Mouse (Mus musculus) E14TG2a.4 (cell line): ENCODE measurements at regions not wholly inside any gene's neighbourhood (a gene's known extent, or its start where the extent isn't known, plus 50 kb on each side); places are given as distances from the start of the nearest gene placed in this dataset.

Source experiments
- CTCF ChIP-seq: conservative IDR thresholded peaks from 2 replicates; pipeline ENCODE4 v1.5.1; 2014; ENCODE audit warnings: low read length
- NANOG ChIP-seq: IDR thresholded peaks from 2 replicates; pipeline ENCODE4 v1.6.1; 2014; ENCODE audit warnings: borderline replicate concordance, low read length, mixed read lengths
- POU5F1 ChIP-seq: IDR thresholded peaks from 2 replicates; pipeline ENCODE4 v1.6.1; 2014; ENCODE audit warnings: low read length, borderline replicate concordance

DNA sequence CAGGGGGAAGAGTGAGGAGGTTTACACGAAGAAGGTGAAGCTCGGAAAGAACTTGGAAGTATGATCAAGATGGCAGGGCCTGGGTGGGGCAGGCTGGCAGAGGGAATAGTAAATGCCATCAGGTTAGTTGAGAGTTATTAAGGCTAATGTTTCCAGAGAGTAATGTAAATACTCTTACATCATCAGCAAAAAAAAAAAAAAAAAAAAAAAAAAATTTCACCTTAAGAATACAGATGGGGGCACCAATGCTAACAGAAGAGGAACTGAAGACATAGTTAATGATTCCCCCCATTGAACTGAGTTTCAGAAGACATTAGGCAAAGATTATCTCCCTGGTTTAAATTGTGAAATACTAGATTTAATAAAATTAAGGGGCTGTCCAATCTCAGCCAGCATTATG lies 174.7 kb downstream of the Pou4f1 start:
- TF ChIP-seq CTCF (no peak), POU5F1 (no peak), NANOG (no peak)
